27 mouse cellular contexts compared by ENCODE assay signal in the genomic region with DNA sequence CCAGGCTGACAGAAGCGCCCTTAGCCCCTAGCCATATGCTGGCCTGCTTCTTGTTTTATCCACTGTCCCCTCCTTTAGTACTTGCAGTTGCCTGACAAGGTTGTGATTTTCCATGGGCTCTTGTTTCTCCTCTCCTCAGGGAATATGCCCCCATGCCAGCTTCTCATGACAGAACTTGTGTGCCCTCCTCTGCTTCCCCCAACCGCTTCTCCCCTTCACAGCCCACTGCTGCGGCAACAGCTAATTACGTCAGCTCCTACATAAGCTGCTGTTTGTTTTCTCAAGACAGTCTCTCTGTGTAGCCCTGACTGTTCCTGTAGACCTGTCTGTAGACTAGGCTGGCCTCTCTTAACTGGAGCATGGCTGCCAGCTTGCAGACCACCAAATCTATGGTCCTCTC. TPM values are rescaled to one million over a fixed set of nuclear protein-coding genes. Genes with fewer than 3 reads are reported as not detected.
A peak's percentile ranks its signal among the peaks of the same experiment; 100 is the strongest.
DNase-seq lines count a peak whose midpoint lies in the region; ATAC-seq and TF ChIP-seq lines count a peak whose summit lies in the region.
"Had no signal": no experiment of that assay in that cellular context is flagged by ENCODE, and none has a peak within 500 bp of the region (broad histone marks: within the 10 kb centered on the region; RNA-seq: fewer than 3 reads in every experiment).

No protein-coding gene starts in this region.

- no peak for DNase-seq in layer of hippocampus, adult 2 months (ENCODE audit: low spot score in 2 of 2)
- no peak for DNase-seq in layer of hippocampus, adult 9-11 months
- DNase-seq in brain, adult 2 months (ENCODE audit: low read depth, low spot score): peak; percentile 48
- DNase-seq in heart, adult 2 months: no peak
- DNase-seq in spleen, adult 18-20 months: no peak
- DNase-seq: adrenal gland, postnatal 25 days; heart, postnatal 10 days; kidney, adult 9 months; kidney, postnatal 4 days; right cerebral cortex, postnatal 4 days; thymus, postnatal 36 days had no signal

- H3K9ac ChIP-seq in forebrain, embryonic 13.5 days: 0 out of 2 replicates have a peak overlapping the region, but pooled peaks have one; percentile 14
- no peak overlapping the region for H3K9ac ChIP-seq in forebrain, embryonic 15.5 days (replicated peaks)
- H3K9ac ChIP-seq in heart, adult 2 months (ENCODE audit: low read depth, low read length): no peak overlapping the region
- H3K9ac ChIP-seq: hindbrain, embryonic 12.5 days; liver, embryonic 15.5 days had no signal

- no peak overlapping the region for H3K4me3 ChIP-seq in forebrain, embryonic 13.5 days
- no peak overlapping the region for H3K4me3 ChIP-seq in forebrain, embryonic 15.5 days
- H3K4me3 ChIP-seq in layer of hippocampus, adult 2 months: no peak overlapping the region
- no peak overlapping the region for H3K4me3 ChIP-seq in myocyte
- H3K4me3 ChIP-seq in heart, adult 2 months: no peak overlapping the region
- H3K4me3 ChIP-seq: hindbrain, embryonic 12.5 days; liver, embryonic 15.5 days had no signal

- peaks cover 22% of the 10 kb centered on the region for H3K4me1 ChIP-seq in forebrain, embryonic 13.5 days
- peaks cover 17% of the 10 kb centered on the region for H3K4me1 ChIP-seq in forebrain, embryonic 15.5 days
- peaks cover 2% of the 10 kb centered on the region; the same call in 1 of the 2 replicates for H3K4me1 ChIP-seq in heart, adult 2 months (ENCODE audit: control insufficient read depth, insufficient read depth, low read length)

- no peak overlapping the region for H3K27ac ChIP-seq in forebrain, embryonic 13.5 days
- no peak overlapping the region for H3K27ac ChIP-seq in forebrain, embryonic 15.5 days (replicated peaks)
- peak overlapping the region; percentile 43; the same call in 1 of the 2 replicates for H3K27ac ChIP-seq in layer of hippocampus, adult 2 months
- no peak overlapping the region for H3K27ac ChIP-seq in heart, adult 2 months
- H3K27ac ChIP-seq: hindbrain, embryonic 12.5 days had no signal

- TF ChIP-seq POLR2A in myocyte (IDR thresholded peaks at IDR 0.05; ENCODE audit: insufficient read length, low read depth): no peak
- no peak for TF ChIP-seq POLR2A in heart, adult 2 months (IDR thresholded peaks at IDR 0.05; ENCODE audit: insufficient read depth, low read depth, low read length)

- no peak overlapping the region for H3ac ChIP-seq in myocyte (ENCODE audit: control insufficient read depth, insufficient read length)

- TF ChIP-seq CTCF in layer of hippocampus, adult 2 months (conservative IDR thresholded peaks at IDR 0.05): no peak
- no peak for TF ChIP-seq CTCF in heart, adult 2 months (IDR thresholded peaks at IDR 0.05)

- peaks cover 48% of the 10 kb centered on the region for H3K79me2 ChIP-seq in myocyte (ENCODE audit: control insufficient read depth, insufficient read depth)
- peaks cover 7% of the 10 kb centered on the region for H3K79me2 ChIP-seq in heart, adult 2 months (replicated peaks; ENCODE audit: control insufficient read depth, insufficient read depth, low read length)

- H3K27me3 ChIP-seq in forebrain, embryonic 13.5 days: no peaks in the 10 kb centered on the region
- no peaks in the 10 kb centered on the region for H3K27me3 ChIP-seq in forebrain, embryonic 15.5 days
- no peaks in the 10 kb centered on the region for H3K27me3 ChIP-seq in myocyte (ENCODE audit: control insufficient read depth, insufficient read depth, insufficient read length)
- no peaks in the 10 kb centered on the region for H3K27me3 ChIP-seq in heart, adult 2 months (ENCODE audit: control insufficient read depth, insufficient read depth, low read length)
- H3K27me3 ChIP-seq: CH12.LX; hindbrain, embryonic 12.5 days; liver, embryonic 15.5 days had no signal

- intact Hi-C loops in heart, adult 2 months (cut with DNase I): no loop called here

- H3K36me3 ChIP-seq in forebrain, embryonic 13.5 days (ENCODE audit: poor library complexity, severe bottlenecking): peaks cover 56% of the 10 kb centered on the region
- peaks cover 25% of the 10 kb centered on the region for H3K36me3 ChIP-seq in forebrain, embryonic 15.5 days
- H3K36me3 ChIP-seq in myocyte (ENCODE audit: control insufficient read depth, insufficient read depth): peaks cover 8% of the 10 kb centered on the region
- no peaks in the 10 kb centered on the region for H3K36me3 ChIP-seq in heart, adult 2 months (ENCODE audit: control insufficient read depth, insufficient read depth, low read length)

- 71% methylated on average over 4 of the region's 4 CpGs for WGBS in forebrain, embryonic 13.5 days
- 72% methylated on average over 4 of the region's 4 CpGs for WGBS in forebrain, embryonic 15.5 days
- WGBS in heart, adult 2 months: 91% methylated on average over 4 of the region's 4 CpGs

- H3K4me2 ChIP-seq in forebrain, embryonic 13.5 days: no peak overlapping the region
- no peak overlapping the region for H3K4me2 ChIP-seq in forebrain, embryonic 15.5 days (replicated peaks)
- H3K4me2 ChIP-seq in myocyte (ENCODE audit: low read depth): peak overlapping the region; percentile 61
- H3K4me2 ChIP-seq: heart, embryonic 11.5 days; hindbrain, embryonic 12.5 days; liver, embryonic 15.5 days had no signal

- TF ChIP-seq EP300 in heart, adult 2 months (IDR thresholded peaks at IDR 0.05; ENCODE audit: insufficient read depth, low read depth, low read length): no peak

- no peaks in the 10 kb centered on the region for H3K9me3 ChIP-seq in forebrain, embryonic 13.5 days (replicated peaks)
- no peaks in the 10 kb centered on the region for H3K9me3 ChIP-seq in forebrain, embryonic 15.5 days
- H3K9me3 ChIP-seq: hindbrain, embryonic 12.5 days; liver, embryonic 15.5 days had no signal

- ATAC-seq in forebrain, embryonic 13.5 days: no peak
- ATAC-seq in forebrain, embryonic 15.5 days (replicated peaks): no peak
- ATAC-seq: midbrain, embryonic 16.5 days had no signal

TF ChIP-seq in myocyte, 11 proteins besides CTCF, POLR2A, EP300 and RAD21:
- TF ChIP-seq MAX (IDR thresholded peaks at IDR 0.05; ENCODE audit: low read depth) (no peak), SRF (IDR thresholded peaks at IDR 0.05; ENCODE audit: control insufficient read depth, insufficient read length, low read depth) (no peak), E2F4 (IDR thresholded peaks at IDR 0.05; ENCODE audit: insufficient read depth) (no peak), CEBPB (IDR thresholded peaks at IDR 0.05; ENCODE audit: insufficient read depth, poor library complexity, severe bottlenecking) (no peak), TCF12 (IDR thresholded peaks at IDR 0.05; ENCODE audit: insufficient read depth, poor library complexity, severe bottlenecking) (no peak), MYOD1 (IDR thresholded peaks at IDR 0.05; ENCODE audit: control insufficient read depth in 1 of 3, insufficient read length in 2 of 3, low read depth in 2 of 3) (no peak), TCF3 (IDR thresholded peaks at IDR 0.05; ENCODE audit: insufficient read length, low read depth) (no peak), USF1 (IDR thresholded peaks at IDR 0.05; ENCODE audit: low read depth) (no peak), REST (IDR thresholded peaks at IDR 0.05; ENCODE audit: insufficient read depth, insufficient read length) (no peak), MYOG (IDR thresholded peaks at IDR 0.05; ENCODE audit: control insufficient read depth in 1 of 3, insufficient read depth in 1 of 3, insufficient read length in 2 of 3, low read depth in 2 of 3) (no peak), POLR2AphosphoS2 (IDR thresholded peaks at IDR 0.05; ENCODE audit: insufficient read length, low read depth) (no peak)

RNA-seq across cellular contexts. Expression of gene Zbtb17, which starts 11.1 kb away (rescaled TPM):
- polyA plus RNA-seq in forebrain, embryonic 13.5 days (2015; fragmentation: Nextera tagmentation; extraction: Ambion mirVana): 60.9 and 63.7 TPM in 2 replicates
- 61.8 and 65.6 TPM in 2 replicates for polyA plus RNA-seq in forebrain, embryonic 15.5 days (2015; fragmentation: Nextera tagmentation; extraction: Ambion mirVana)
- 10 to 100 TPM; 33.8 to 34.6 TPM for total RNA-seq in layer of hippocampus, adult 2 months (2021)
- 30.1 TPM for polyA plus RNA-seq in myocyte (2012; fragmentation: generic; extraction: Trizol)
- total RNA-seq in heart, adult 2 months (2021): 10 to 100 TPM; 22.9 to 26.4 TPM
- 23.3 and 29.9 TPM in 2 replicates for polyA plus RNA-seq in heart, adult 2 months (2012; rRNA removed)

RNA-seq across cellular contexts. Expression of gene Srarp, which starts 19.6 kb away (rescaled TPM):
- not detected in 2 replicates for polyA plus RNA-seq in forebrain, embryonic 13.5 days (2015; fragmentation: Nextera tagmentation; extraction: Ambion mirVana)
- 0.20 TPM in 1 of 2 replicates, not detected in the other for polyA plus RNA-seq in forebrain, embryonic 15.5 days (2015; fragmentation: Nextera tagmentation; extraction: Ambion mirVana)
- 1 to 10 TPM; 4.1 to 5.3 TPM for total RNA-seq in layer of hippocampus, adult 2 months (2021)
- not detected for polyA plus RNA-seq in myocyte (2012; fragmentation: generic; extraction: Trizol)
- total RNA-seq in heart, adult 2 months (2021): 1 to 10 TPM; 1.6 to 2.2 TPM
- 0.94 and 2.4 TPM in 2 replicates for polyA plus RNA-seq in heart, adult 2 months (2012; rRNA removed)
- total RNA-seq: adrenal gland, postnatal 25 days; CH12.LX; heart, postnatal 10 days; MEL; neutrophil, adult 5-6 weeks had no signal
- polyA plus RNA-seq: heart, embryonic 11.5 days; hindbrain, embryonic 12.5 days; intestine, embryonic 14.5 days; limb, embryonic 14.5 days; liver, embryonic 15.5 days; lung, embryonic 16.5 days had no signal

RNA-seq across cellular contexts. Expression of gene Hspb7, which starts 34.9 kb away (rescaled TPM):
- not detected in 2 replicates for polyA plus RNA-seq in forebrain, embryonic 13.5 days (2015; fragmentation: Nextera tagmentation; extraction: Ambion mirVana)
- polyA plus RNA-seq in forebrain, embryonic 15.5 days (2015; fragmentation: Nextera tagmentation; extraction: Ambion mirVana): 0.09 TPM in 1 of 2 replicates, not detected in the other
- total RNA-seq in layer of hippocampus, adult 2 months (2021): under 1 TPM in 1 of 2 experiments, not detected in 1; 0.12 TPM
- polyA plus RNA-seq in myocyte (2012; fragmentation: generic; extraction: Trizol): 31.1 TPM
- total RNA-seq in heart, adult 2 months (2021): 1,000 to 10,000 TPM; 1,066 to 1,498 TPM
- polyA plus RNA-seq in heart, adult 2 months (2012; rRNA removed): 973 and 1,028 TPM in 2 replicates
- total RNA-seq: MEL; neutrophil, adult 5-6 weeks had no signal
- polyA plus RNA-seq: hindbrain, embryonic 12.5 days; midbrain, embryonic 16.5 days had no signal

RNA-seq across cellular contexts. Expression of gene Clcnkb, which starts 39.7 kb away (rescaled TPM):
- not detected in 2 replicates for polyA plus RNA-seq in forebrain, embryonic 13.5 days (2015; fragmentation: Nextera tagmentation; extraction: Ambion mirVana)
- not detected in 2 replicates for polyA plus RNA-seq in forebrain, embryonic 15.5 days (2015; fragmentation: Nextera tagmentation; extraction: Ambion mirVana)
- total RNA-seq in layer of hippocampus, adult 2 months (2021): not detected
- 0.23 TPM for polyA plus RNA-seq in myocyte (2012; fragmentation: generic; extraction: Trizol)
- under 1 TPM; 0.43 to 0.57 TPM for total RNA-seq in heart, adult 2 months (2021)
- polyA plus RNA-seq in heart, adult 2 months (2012; rRNA removed): 2.1 and 4.6 TPM in 2 replicates
- total RNA-seq: adrenal gland, postnatal 25 days; layer of hippocampus, postnatal 14 days; left cerebral cortex, postnatal 10 days; MEL; neutrophil, adult 5-6 weeks had no signal
- polyA plus RNA-seq: cerebellum, adult 2 months; hindbrain, embryonic 12.5 days; liver, embryonic 15.5 days; midbrain, embryonic 16.5 days had no signal

RNA-seq across cellular contexts. Expression of gene Clcnka, which starts 57.0 kb away (rescaled TPM):
- polyA plus RNA-seq in forebrain, embryonic 13.5 days (2015; fragmentation: Nextera tagmentation; extraction: Ambion mirVana): 0.10 TPM in 1 of 2 replicates, not detected in the other
- not detected in 2 replicates for polyA plus RNA-seq in forebrain, embryonic 15.5 days (2015; fragmentation: Nextera tagmentation; extraction: Ambion mirVana)
- total RNA-seq in layer of hippocampus, adult 2 months (2021): not detected
- 0.85 TPM for polyA plus RNA-seq in myocyte (2012; fragmentation: generic; extraction: Trizol)
- total RNA-seq in heart, adult 2 months (2021): not detected
- 0.04 TPM in 1 of 2 replicates, not detected in the other for polyA plus RNA-seq in heart, adult 2 months (2012; rRNA removed)
- total RNA-seq: adrenal gland, postnatal 25 days; CH12.LX; heart, postnatal 10 days; left cerebral cortex, postnatal 10 days; MEL; neutrophil, adult 5-6 weeks had no signal
- polyA plus RNA-seq: cerebellum, adult 2 months; intestine, embryonic 14.5 days; liver, embryonic 15.5 days had no signal

Comparison
In these comparisons a context has a peak if more than half of its experiments do, and no peak if none do; other contexts are left out.
1. RNA of gene Hspb7, which starts 34.9 kb away (polyA plus RNA-seq): 973 to 1,028 TPM in heart, adult 2 months and 31.1 TPM in myocyte (single experiment); not detected in forebrain, embryonic 13.5 days and 0.09 TPM in forebrain, embryonic 15.5 days; every median in the first group is over 10 times any median in the second.